Mouse (Mus musculus) lung, postnatal 4 days (tissue): ENCODE measurements around the gene Abca4.
A peak's percentile ranks its signal among the peaks of the same experiment; 100 is the strongest.

Experiments used
- DNase-seq, 2 experiments: peaks; one replicate each; pipeline ENCODE4 v3.0.0; 2021

Abca4 gene

GRCm38 (mm10) chr3:122111141-122111981 is 67.1 kb downstream of the Abca4 start:
- peak in 1 of 2 experiments; percentile 59 for DNase-seq

GRCm38 (mm10) chr3:122118651-122119214 is 74.5 kb downstream of the Abca4 start:
- DNase-seq: no peak

GRCm38 (mm10) chr3:122119733-122120132 is 75.5 kb downstream of the Abca4 start:
- DNase-seq: no peak

GRCm38 (mm10) chr3:122120217-122120616 is 76.0 kb downstream of the Abca4 start:
- peak in 1 of 2 experiments; percentile 42 for DNase-seq

GRCm38 (mm10) chr3:122122127-122122663 is 78.0 kb downstream of the Abca4 start:
- DNase-seq: peak; percentile 98 to 99

- DNase-seq: no peak
These were observed 78.6 kb downstream of the Abca4 start for GRCm38 (mm10) chr3:122122838-122123237.

GRCm38 (mm10) chr3:122128999-122129493 is 84.8 kb downstream of the Abca4 start:
- DNase-seq: no peak

GRCm38 (mm10) chr3:122130771-122131170 is 86.5 kb downstream of the Abca4 start:
- peak; percentile 61 to 69 for DNase-seq

GRCm38 (mm10) chr3:122131633-122132032 is 87.4 kb downstream of the Abca4 start:
- peak; percentile 61 to 84 for DNase-seq

GRCm38 (mm10) chr3:122133255-122133654 is 89.0 kb downstream of the Abca4 start:
- DNase-seq: no peak

GRCm38 (mm10) chr3:122133840-122134239 is 89.6 kb downstream of the Abca4 start:
- DNase-seq: no peak

GRCm38 (mm10) chr3:122140589-122141400 is 96.6 kb downstream of the Abca4 start:
- DNase-seq: peak in 1 of 2 experiments; percentile 79

- no peak for DNase-seq
These were observed 98.1 kb downstream of the Abca4 start for GRCm38 (mm10) chr3:122142256-122142922.

GRCm38 (mm10) chr3:122143432-122143831 is 99.2 kb downstream of the Abca4 start:
- DNase-seq: no peak

- no peak for DNase-seq
These were observed 101.2 kb downstream of the Abca4 start for GRCm38 (mm10) chr3:122145430-122145829.

GRCm38 (mm10) chr3:122150836-122151235 is 106.6 kb downstream of the Abca4 start:
- DNase-seq: no peak

GRCm38 (mm10) chr3:122152431-122152830 is 108.2 kb downstream of the Abca4 start:
- DNase-seq: peak; percentile 25 to 55

GRCm38 (mm10) chr3:122154080-122154479 is 109.8 kb downstream of the Abca4 start:
- no peak for DNase-seq

- no peak for DNase-seq
These were observed 115.2 kb downstream of the Abca4 start for GRCm38 (mm10) chr3:122159447-122159846.

GRCm38 (mm10) chr3:122169616-122170178 is 125.5 kb downstream of the Abca4 start:
- peak; percentile 71 to 80 for DNase-seq

GRCm38 (mm10) chr3:122170621-122171309 is 126.5 kb downstream of the Abca4 start:
- no peak for DNase-seq
